ENCODE assay signal across 10 mouse cellular contexts in genomic region chr15:77104349-77105158, GRCm38 (mm10). TPM values are rescaled to one million over a fixed set of nuclear protein-coding genes. Genes with fewer than 3 reads are reported as not detected.
DNase-seq lines count a peak whose midpoint lies in the region; ATAC-seq and TF ChIP-seq lines count a peak whose summit lies in the region.
"Had no signal": no experiment of that assay in that cellular context is flagged by ENCODE, and none has a peak within 500 bp of the region (broad histone marks: within the 10 kb centered on the region; RNA-seq: fewer than 3 reads in every experiment).

No protein-coding gene starts in this region.

- no peak overlapping the region for H3K9ac ChIP-seq in heart, embryonic 12.5 days
- no peak overlapping the region for H3K9ac ChIP-seq in lung, postnatal 0 days (replicated peaks; ENCODE audit: low read depth)

- no peak for DNase-seq in heart, adult 9 months (ENCODE audit: low spot score in 2 of 2)
- peak; percentile 12 for DNase-seq in lung, postnatal 0 days (ENCODE audit: low spot score)
- no peak for DNase-seq in lung, postnatal 14 days
- DNase-seq in embryonic facial prominence, embryonic 10.5 days (ENCODE audit: low spot score) = no peak
- no peak for DNase-seq in left cerebral cortex, adult 9 months (ENCODE audit: low spot score in 2 of 2)
- no peak for DNase-seq in thymus, postnatal 0 days (ENCODE audit: low spot score)
- DNase-seq: adrenal gland, postnatal 25 days; lung, postnatal 4 days had no signal

- H3K27ac ChIP-seq in heart, embryonic 12.5 days (ENCODE audit: poor library complexity, severe bottlenecking) = peak overlapping the region; percentile 61
- H3K27ac ChIP-seq in lung, postnatal 0 days (ENCODE audit: low read length) = no peak overlapping the region
- H3K27ac ChIP-seq in embryonic facial prominence, embryonic 10.5 days (replicated peaks) = peak overlapping the region; percentile 35; the same call in 1 of the 2 replicates
- H3K27ac ChIP-seq in small intestine, adult 2 months (ENCODE audit: insufficient read depth, low read depth, low read length) = peak overlapping the region; percentile 83; the same call in 1 of the 2 replicates

- TF ChIP-seq EP300 in lung, postnatal 0 days (IDR thresholded peaks at IDR 0.05) = no peak

- H3K4me1 ChIP-seq in heart, embryonic 12.5 days (replicated peaks) = peaks cover 30% of the 10 kb centered on the region
- no peaks in the 10 kb centered on the region for H3K4me1 ChIP-seq in lung, postnatal 0 days (ENCODE audit: insufficient read depth, low read depth, low read length)
- H3K4me1 ChIP-seq in embryonic facial prominence, embryonic 10.5 days = peaks cover 10% of the 10 kb centered on the region
- peaks cover 9% of the 10 kb centered on the region for H3K4me1 ChIP-seq in small intestine, adult 2 months (ENCODE audit: control insufficient read depth, insufficient read depth, insufficient read length, low read length)

- peaks cover 42% of the 10 kb centered on the region for H3K36me3 ChIP-seq in heart, embryonic 12.5 days
- no peaks in the 10 kb centered on the region for H3K36me3 ChIP-seq in lung, postnatal 0 days (ENCODE audit: insufficient read depth, low read length)
- H3K36me3 ChIP-seq in embryonic facial prominence, embryonic 10.5 days (replicated peaks) = peaks cover 62% of the 10 kb centered on the region
- no peaks in the 10 kb centered on the region for H3K36me3 ChIP-seq in small intestine, adult 2 months (ENCODE audit: control insufficient read depth, insufficient read depth, low read length)

- H3K9me3 ChIP-seq in heart, embryonic 12.5 days (replicated peaks) = no peaks in the 10 kb centered on the region
- H3K9me3 ChIP-seq in lung, postnatal 0 days (ENCODE audit: low read length) = no peaks in the 10 kb centered on the region
- H3K9me3 ChIP-seq in embryonic facial prominence, embryonic 10.5 days = no peaks in the 10 kb centered on the region

- 86% methylated on average over 10 of the region's 10 CpGs for WGBS in heart, embryonic 12.5 days
- WGBS in lung, postnatal 0 days = 70% methylated on average over 10 of the region's 10 CpGs
- 81% methylated on average over 10 of the region's 10 CpGs for WGBS in embryonic facial prominence, embryonic 10.5 days
- 30% methylated on average over 10 of the region's 10 CpGs for WGBS in small intestine, adult 2 months

- no peak overlapping the region for H3K4me2 ChIP-seq in heart, embryonic 12.5 days
- H3K4me2 ChIP-seq in lung, postnatal 0 days (replicated peaks; ENCODE audit: low read depth, low read length) = no peak overlapping the region

- no peak for TF ChIP-seq POLR2A in small intestine, adult 2 months (IDR thresholded peaks at IDR 0.05; ENCODE audit: low read depth, low read length)

- TF ChIP-seq CTCF in lung, postnatal 0 days (IDR thresholded peaks at IDR 0.05) = no peak
- no peak for TF ChIP-seq CTCF in small intestine, adult 2 months (IDR thresholded peaks at IDR 0.05; ENCODE audit: extremely low read depth, insufficient read length, insufficient replicate concordance, low read depth, low read length)

- no peak overlapping the region for H3K4me3 ChIP-seq in heart, embryonic 12.5 days
- no peak overlapping the region for H3K4me3 ChIP-seq in lung, postnatal 0 days (ENCODE audit: low read depth, low read length)
- no peak overlapping the region for H3K4me3 ChIP-seq in embryonic facial prominence, embryonic 10.5 days
- no peak overlapping the region for H3K4me3 ChIP-seq in small intestine, adult 2 months (ENCODE audit: low read depth, low read length)

- ATAC-seq in heart, embryonic 12.5 days (ENCODE audit: insufficient number of reproducible peaks, low FRiP score) = no peak
- no peak for ATAC-seq in lung, postnatal 0 days

- no peaks in the 10 kb centered on the region for H3K27me3 ChIP-seq in heart, embryonic 12.5 days (replicated peaks)
- no peaks in the 10 kb centered on the region for H3K27me3 ChIP-seq in lung, postnatal 0 days (replicated peaks; ENCODE audit: insufficient read depth, low read length)
- H3K27me3 ChIP-seq in embryonic facial prominence, embryonic 10.5 days (replicated peaks; ENCODE audit: low read depth, poor library complexity, severe bottlenecking) = no peaks in the 10 kb centered on the region
- H3K27me3 ChIP-seq in small intestine, adult 2 months (ENCODE audit: control insufficient read depth, insufficient read depth, low read length) = no peaks in the 10 kb centered on the region

RNA-seq across cellular contexts. Expression of gene Mb, which starts 54.1 kb away (rescaled TPM):
- 209 and 214 TPM in 2 replicates for polyA plus RNA-seq in heart, embryonic 12.5 days (2016; fragmentation: Nextera tagmentation; extraction: Ambion mirVana)
- 0.84 and 1.1 TPM in 2 replicates for polyA plus RNA-seq in lung, postnatal 0 days (2015; fragmentation: Nextera tagmentation; extraction: Ambion mirVana)
- polyA plus RNA-seq in embryonic facial prominence, embryonic 10.5 days (2016; fragmentation: Nextera tagmentation; extraction: Ambion mirVana) = 0.72 and 0.86 TPM in 2 replicates
- not detected in 2 replicates for polyA plus RNA-seq in small intestine, adult 2 months (2012; rRNA removed)
- 0.73 and 0.99 TPM in 2 replicates for polyA plus RNA-seq in thymus, postnatal 0 days (2015; fragmentation: Nextera tagmentation; extraction: Ambion mirVana)

Comparison
In these comparisons a context has a peak if more than half of its experiments do, and no peak if none do; other contexts are left out.
1. RNA of gene Mb, which starts 54.1 kb away (polyA plus RNA-seq): 209 to 214 TPM in heart, embryonic 12.5 days; 0.72 to 0.86 TPM in embryonic facial prominence, embryonic 10.5 days, 0.84 to 1.1 TPM in lung, postnatal 0 days, 0.73 to 0.99 TPM in thymus, postnatal 0 days and not detected in small intestine, adult 2 months; every median in the first group is over 100 times any median in the second.